Mouse (Mus musculus) heart, embryonic 12.5 days (tissue): Measurements from ENCODE around the gene Gm2000. TPM values are rescaled to one million over a fixed set of nuclear protein-coding genes. Genes with fewer than 3 reads are reported as not detected.
"Not testable (repeated sequence)": the region's sequence is repeated elsewhere in the genome, so short reads cannot be mapped to it uniquely, and the experiment has no call there.

Experiments
- ATAC-seq: fragments of 200-750 bp; cut with Nextera tagmentation; 2 replicates; pipeline ENCODE4 v1.8.0; 2017; ENCODE audit warnings: moderate TSS enrichment, moderate library complexity; ENCODE audit not compliant: insufficient number of reproducible peaks, low FRiP score
- H3K27ac ChIP-seq: fragments of 300-500 bp; sonication (generic); 2 replicates; pipeline ENCODE4 v1.5.1; 2016; ENCODE audit warnings: mild to moderate bottlenecking, moderate library complexity; ENCODE audit not compliant: poor library complexity, severe bottlenecking
- H3K27me3 ChIP-seq: fragments of 300-500 bp; sonication (generic); replicated peaks from 2 replicates; pipeline ENCODE4 v1.6.1; 2016; ENCODE audit warnings: mild to moderate bottlenecking, moderate library complexity
- H3K36me3 ChIP-seq: fragments of 300-500 bp; sonication (generic); 2 replicates; pipeline ENCODE4 v1.6.1; 2016; ENCODE audit warnings: mild to moderate bottlenecking, moderate library complexity
- H3K4me1 ChIP-seq: fragments of 300-500 bp; sonication (generic); replicated peaks from 2 replicates; pipeline ENCODE4 v1.6.1; 2016; ENCODE audit warnings: mild to moderate bottlenecking
- H3K4me2 ChIP-seq: fragments of 300-500 bp; sonication (generic); 2 replicates; pipeline ENCODE4 v1.6.1; 2016; ENCODE audit warnings: mild to moderate bottlenecking, moderate library complexity
- H3K4me3 ChIP-seq: fragments of 300-500 bp; sonication (generic); 2 replicates; pipeline ENCODE4 v1.5.1; 2016; ENCODE audit warnings: mild to moderate bottlenecking
- H3K9ac ChIP-seq: fragments of 300-500 bp; sonication (generic); 2 replicates; pipeline ENCODE4 v1.6.1; 2016; ENCODE audit warnings: mild to moderate bottlenecking, moderate library complexity
- H3K9me3 ChIP-seq: fragments of 300-500 bp; sonication (generic); replicated peaks from 2 replicates; pipeline ENCODE4 v1.6.1; 2016; ENCODE audit warnings: mild to moderate bottlenecking, moderate library complexity
- WGBS: fragments of 180-500 bp; shearing (Covaris S2); methylation state at CpG from one replicate; pipeline ENCODE4 v1.1.7; 2016; 5-methylcytosine and 5-hydroxymethylcytosine counted together
- polyA plus RNA-seq: library from polyadenylated mRNA; unstranded; fragments of >200 nt; fragmentation: Nextera tagmentation; extraction: Ambion mirVana; gene quantifications from 2 replicates; pipeline ENCODE4 v1.2.1, GENCODE M21; 2016

Gene Gm2000
- polyA plus RNA-seq, 1 experiment from 2014 or later: 552 TPM

GRCm38 (mm10) chr1:156400159-156400558 lies 34.3 kb downstream of the Gm2000 start:
- H3K36me3 ChIP-seq, H3K27ac ChIP-seq, H3K9me3 ChIP-seq, H3K4me2 ChIP-seq, ATAC-seq, H3K4me3 ChIP-seq, H3K27me3 ChIP-seq, H3K4me1 ChIP-seq, H3K9ac ChIP-seq: not testable (repeated sequence)
- WGBS: 41% methylated on average over 3 of the region's 3 CpGs

GRCm38 (mm10) chr1:156402491-156402890 lies 36.7 kb downstream of the Gm2000 start:
- H3K27ac ChIP-seq: no peak overlapping the region
- 42% methylated on average over 2 of the region's 2 CpGs for WGBS
- no peak overlapping the region for H3K4me2 ChIP-seq
- no peaks in the 10 kb centered on the region for H3K36me3 ChIP-seq
- no peak overlapping the region for H3K4me3 ChIP-seq
- ATAC-seq: no peak
- H3K9ac ChIP-seq: no peak overlapping the region
- H3K4me1 ChIP-seq: no peaks in the 10 kb centered on the region
- peaks cover 8% of the 10 kb centered on the region; the same call in 1 of the 2 replicates for H3K9me3 ChIP-seq
- no peaks in the 10 kb centered on the region for H3K27me3 ChIP-seq

GRCm38 (mm10) chr1:156403251-156403650 lies 37.4 kb downstream of the Gm2000 start:
- Histone ChIP-seq H3K9me3 (peaks cover 8% of the 10 kb centered on the region; the same call in 1 of the 2 replicates), H3K4me2 (no peak overlapping the region), H3K4me3 (no peak overlapping the region), H3K27me3 (no peaks in the 10 kb centered on the region), H3K36me3 (no peaks in the 10 kb centered on the region), H3K9ac (no peak overlapping the region), H3K27ac (no peak overlapping the region), H3K4me1 (0 out of 2 replicates have a peak, but pooled peaks cover 3% of the 10 kb centered on the region)
- 52% methylated on average over 10 of the region's 10 CpGs for WGBS
- no peak for ATAC-seq

- 0 out of 2 replicates have a peak, but pooled peaks cover 5% of the 10 kb centered on the region for H3K4me1 ChIP-seq
- H3K4me2 ChIP-seq: no peak overlapping the region
- ATAC-seq: no peak
- no peaks in the 10 kb centered on the region for H3K27me3 ChIP-seq
- no peaks in the 10 kb centered on the region for H3K36me3 ChIP-seq
- no peak overlapping the region for H3K27ac ChIP-seq
- H3K9me3 ChIP-seq: peaks cover 3% of the 10 kb centered on the region; the same call in 1 of the 2 replicates
- no peak overlapping the region for H3K4me3 ChIP-seq
- H3K9ac ChIP-seq: no peak overlapping the region
- WGBS: 30% methylated on average over 3 of the region's 3 CpGs
Observed at GRCm38 (mm10) chr1:156408004-156408403, 42.2 kb downstream of the Gm2000 start.

- Histone ChIP-seq H3K9me3 (peaks cover 3% of the 10 kb centered on the region; the same call in 1 of the 2 replicates), H3K27me3 (no peaks in the 10 kb centered on the region), H3K4me2 (no peak overlapping the region), H3K9ac (no peak overlapping the region), H3K36me3 (no peaks in the 10 kb centered on the region), H3K4me3 (no peak overlapping the region), H3K27ac (no peak overlapping the region), H3K4me1 (0 out of 2 replicates have a peak, but pooled peaks cover 5% of the 10 kb centered on the region)
- no peak for ATAC-seq
- WGBS: 59% methylated on average over 4 of the region's 4 CpGs
Observed at GRCm38 (mm10) chr1:156408521-156408920, 42.7 kb downstream of the Gm2000 start.

Other genes starting within 250 kb of the Gm2000 start
- gene Fam163a, start 161.0 kb upstream of the Gm2000 start, polyA plus RNA-seq: 3.0 and 3.6 TPM in 2 replicates
- gene Tdrd5, start 62.4 kb upstream of the Gm2000 start, polyA plus RNA-seq: 0.10 TPM in 1 of 2 replicates, not detected in the other
- not detected in 2 replicates for gene Nphs2, start 55.3 kb upstream of the Gm2000 start, polyA plus RNA-seq
- gene Axdnd1, start 55.1 kb downstream of the Gm2000 start, polyA plus RNA-seq: 0.13 and 0.48 TPM in 2 replicates
- gene Soat1, start 108.3 kb downstream of the Gm2000 start, polyA plus RNA-seq: 48.3 and 48.9 TPM in 2 replicates
- gene Gm10031, start 158.0 kb downstream of the Gm2000 start, polyA plus RNA-seq: 0.06 and 0.40 TPM in 2 replicates
- 4.1 and 5.0 TPM in 2 replicates for gene Abl2, start 192.7 kb downstream of the Gm2000 start, polyA plus RNA-seq